Mouse (Mus musculus) MEL (cell line): Measurements from ENCODE around the gene Mavs. TPM values are rescaled to one million over a fixed set of nuclear protein-coding genes. Genes with fewer than 3 reads are reported as not detected.

Experiments used
- DNase-seq: peaks from one replicate; pipeline ENCODE4 v3.0.0; 2011; ENCODE audit warnings: low read depth, low spot score
- H3K27ac ChIP-seq: 2 replicates; pipeline ENCODE4 v1.5.1; 2012; ENCODE audit warnings: low read depth, mild to moderate bottlenecking, control low read depth, low read length, moderate library complexity; ENCODE audit not compliant: control insufficient read depth
- H3K27me3 ChIP-seq, 2 experiments: fragments of 150-350 bp in 1 of 2; sonication (generic) in 1 of 2; 2 replicates each; pipeline ENCODE4 v1.6.1; 2012; ENCODE audit warnings: low read length in 2 of 2, mild to moderate bottlenecking in 2 of 2, improper control_type of control experiment in 1 of 2, moderate library complexity in 1 of 2; ENCODE audit not compliant: insufficient read depth in 2 of 2, control insufficient read depth in 1 of 2
- H3K36me3 ChIP-seq, 2 experiments: 2 replicates each; pipeline ENCODE4 v1.6.1; 2012 to 2014; ENCODE audit warnings: low read length in 2 of 2, improper control_type of control experiment in 1 of 2, inconsistent platforms in 1 of 2, mild to moderate bottlenecking in 1 of 2; ENCODE audit not compliant: insufficient read depth in 2 of 2, control insufficient read depth in 1 of 2
- H3K4me1 ChIP-seq, 2 experiments: fragments of 150-350 bp in 1 of 2; sonication (generic) in 1 of 2; 2 replicates each; pipeline ENCODE4 v1.6.1; 2012; ENCODE audit warnings: low read length in 2 of 2, improper control_type of control experiment in 1 of 2, mild to moderate bottlenecking in 1 of 2; ENCODE audit not compliant: insufficient read depth in 2 of 2, control insufficient read depth in 1 of 2
- H3K4me3 ChIP-seq, 2 experiments: fragments of 150-350 bp in 1 of 2; sonication (generic) in 1 of 2; 2 replicates each; pipeline ENCODE4 v1.5.1; 2012; ENCODE audit warnings: low read depth in 2 of 2, low read length in 2 of 2, mild to moderate bottlenecking in 2 of 2, moderate library complexity in 2 of 2, control low read depth in 1 of 2, improper control_type of control experiment in 1 of 2; ENCODE audit not compliant: control insufficient read depth in 1 of 2, insufficient read depth in 1 of 2
- H3K79me2 ChIP-seq: 2 replicates; pipeline ENCODE4 v1.6.1; 2012; ENCODE audit warnings: mild to moderate bottlenecking, low read length, moderate library complexity; ENCODE audit not compliant: control insufficient read depth, poor library complexity, insufficient read depth
- H3K9ac ChIP-seq: 2 replicates; pipeline ENCODE4 v1.6.1; 2012; ENCODE audit warnings: low read depth, mild to moderate bottlenecking, control low read depth, low read length, moderate library complexity; ENCODE audit not compliant: control insufficient read depth, poor library complexity, severe bottlenecking
- H3K9me3 ChIP-seq: fragments of 150-350 bp; sonication (generic); replicated peaks from 2 replicates; pipeline ENCODE4 v1.6.1; 2012; ENCODE audit warnings: mild to moderate bottlenecking, low read length, improper control_type of control experiment, moderate library complexity; ENCODE audit not compliant: insufficient read depth
- CHD1 ChIP-seq: IDR thresholded peaks from 2 replicates; pipeline ENCODE4 v1.6.1; 2012; ENCODE audit warnings: low read depth, mild to moderate bottlenecking, inconsistent platforms, low read length, improper control_type of control experiment
- CHD2 ChIP-seq: IDR thresholded peaks from 2 replicates; pipeline ENCODE4 v1.6.1; 2011; ENCODE audit warnings: low read length, improper control_type of control experiment
- CTCF ChIP-seq, 3 experiments: IDR thresholded peaks in 2 of 3; conservative IDR thresholded peaks in 1 of 3; 2 replicates each; pipeline ENCODE4 v1.5.1; 2011 to 2012; ENCODE audit warnings: low read length in 3 of 3, low read depth in 2 of 3, mild to moderate bottlenecking in 2 of 3, improper control_type of control experiment in 1 of 3, inconsistent platforms in 1 of 3, mixed read lengths in 1 of 3, moderate library complexity in 1 of 3; ENCODE audit not compliant: control insufficient read depth in 1 of 3, insufficient read depth in 1 of 3, poor library complexity in 1 of 3, severe bottlenecking in 1 of 3
- E2F4 ChIP-seq: IDR thresholded peaks from 2 replicates; pipeline ENCODE4 v1.6.1; 2011; ENCODE audit warnings: low read depth, low read length, improper control_type of control experiment, borderline replicate concordance
- ELF1 ChIP-seq: IDR thresholded peaks from 2 replicates; pipeline ENCODE4 v1.6.1; 2014; ENCODE audit warnings: low read depth, mild to moderate bottlenecking, inconsistent platforms, low read length, improper control_type of control experiment, moderate library complexity
- EP300 ChIP-seq, 2 experiments: IDR thresholded peaks; 2 replicates each; pipeline ENCODE4 v1.6.1; 2011; ENCODE audit warnings: improper control_type of control experiment in 2 of 2, low read length in 2 of 2, low read depth in 1 of 2, mild to moderate bottlenecking in 1 of 2
- ETS1 ChIP-seq: IDR thresholded peaks from 2 replicates; pipeline ENCODE4 v1.6.1; 2012; ENCODE audit warnings: low read depth, mild to moderate bottlenecking, inconsistent platforms, low read length, improper control_type of control experiment, moderate library complexity
- GABPA ChIP-seq: IDR thresholded peaks from 2 replicates; pipeline ENCODE4 v1.6.1; 2012; ENCODE audit warnings: low read depth, mild to moderate bottlenecking, inconsistent platforms, low read length, improper control_type of control experiment, moderate library complexity
- GATA1 ChIP-seq: IDR thresholded peaks from 2 replicates; pipeline ENCODE4 v1.6.1; 2011; ENCODE audit warnings: low read depth, low read length, improper control_type of control experiment
- HCFC1 ChIP-seq: IDR thresholded peaks from 2 replicates; pipeline ENCODE4 v1.6.1; 2012; ENCODE audit warnings: low read depth, mild to moderate bottlenecking, inconsistent platforms, low read length, improper control_type of control experiment, moderate library complexity
- JUND ChIP-seq: IDR thresholded peaks from 2 replicates; pipeline ENCODE4 v1.6.1; 2011; ENCODE audit warnings: low read depth, mild to moderate bottlenecking, improper control_type of control experiment, low read length
- MAFK ChIP-seq: IDR thresholded peaks from 2 replicates; pipeline ENCODE4 v1.6.1; 2011; ENCODE audit warnings: low read depth, mild to moderate bottlenecking, low read length, improper control_type of control experiment, borderline replicate concordance
- MAZ ChIP-seq: IDR thresholded peaks from 2 replicates; pipeline ENCODE4 v1.6.1; 2012; ENCODE audit warnings: low read depth, mild to moderate bottlenecking, inconsistent platforms, low read length, improper control_type of control experiment
- MEF2A ChIP-seq: IDR thresholded peaks from 2 replicates; pipeline ENCODE4 v1.6.1; 2014; ENCODE audit warnings: low read depth, mild to moderate bottlenecking, inconsistent platforms, low read length, improper control_type of control experiment; ENCODE audit not compliant: poor library complexity, insufficient replicate concordance, severe bottlenecking; ENCODE audit errors: extremely low read depth
- MXI1 ChIP-seq: IDR thresholded peaks from 2 replicates; pipeline ENCODE4 v1.6.1; 2011; ENCODE audit warnings: mild to moderate bottlenecking, low read depth, low read length, improper control_type of control experiment
- MYB ChIP-seq: IDR thresholded peaks from 2 replicates; pipeline ENCODE4 v1.6.1; 2011; ENCODE audit warnings: mild to moderate bottlenecking, low read depth, low read length, improper control_type of control experiment
- MYC ChIP-seq: IDR thresholded peaks from 2 replicates; pipeline ENCODE4 v1.6.1; 2011; ENCODE audit warnings: low read depth, mild to moderate bottlenecking, low read length, improper control_type of control experiment, moderate library complexity
- NELFE ChIP-seq: IDR thresholded peaks from 2 replicates; pipeline ENCODE4 v1.6.1; 2011; ENCODE audit warnings: low read depth, low read length, improper control_type of control experiment
- POLR2A ChIP-seq, 2 experiments: IDR thresholded peaks; 2 replicates each; pipeline ENCODE4 v1.6.1; 2011 to 2012; ENCODE audit warnings: low read length in 2 of 2, mild to moderate bottlenecking in 2 of 2, control low read depth in 1 of 2, improper control_type of control experiment in 1 of 2, low read depth in 1 of 2, moderate library complexity in 1 of 2; ENCODE audit not compliant: control insufficient read depth in 1 of 2, insufficient read depth in 1 of 2, poor library complexity in 1 of 2
- POLR2AphosphoS2 ChIP-seq: IDR thresholded peaks from 2 replicates; pipeline ENCODE4 v1.6.1; 2011; ENCODE audit warnings: low read length, improper control_type of control experiment
- POLR2AphosphoS5 ChIP-seq: IDR thresholded peaks from 2 replicates; pipeline ENCODE4 v1.6.1; 2012; ENCODE audit warnings: low read depth, borderline replicate concordance, mild to moderate bottlenecking, inconsistent platforms, low read length, moderate library complexity, mixed read lengths
- RAD21 ChIP-seq: IDR thresholded peaks from 2 replicates; pipeline ENCODE4 v1.6.1; 2011; ENCODE audit warnings: mild to moderate bottlenecking, low read depth, low read length, improper control_type of control experiment
- RCOR1 ChIP-seq: IDR thresholded peaks from 2 replicates; pipeline ENCODE4 v1.6.1; 2012; ENCODE audit warnings: low read depth, mild to moderate bottlenecking, inconsistent platforms, low read length, improper control_type of control experiment
- SIN3A ChIP-seq: IDR thresholded peaks from 2 replicates; pipeline ENCODE4 v1.6.1; 2012; ENCODE audit warnings: low read length, improper control_type of control experiment, inconsistent platforms
- SMC3 ChIP-seq: IDR thresholded peaks from 2 replicates; pipeline ENCODE4 v1.6.1; 2011; ENCODE audit warnings: low read depth, low read length, improper control_type of control experiment
- TAL1 ChIP-seq: IDR thresholded peaks from 2 replicates; pipeline ENCODE4 v1.6.1; 2012; ENCODE audit warnings: mild to moderate bottlenecking, inconsistent platforms, low read length, moderate library complexity, mixed read lengths
- TBP ChIP-seq: IDR thresholded peaks from 2 replicates; pipeline ENCODE4 v1.8.0; 2011; ENCODE audit warnings: low read depth, low read length, improper control_type of control experiment
- UBTF ChIP-seq: IDR thresholded peaks from 2 replicates; pipeline ENCODE4 v1.6.1; 2012; ENCODE audit warnings: low read depth, mild to moderate bottlenecking, inconsistent platforms, low read length, improper control_type of control experiment, moderate library complexity, borderline replicate concordance; ENCODE audit not compliant: insufficient read depth
- USF1 ChIP-seq: IDR thresholded peaks from 2 replicates; pipeline ENCODE4 v1.6.1; 2014; ENCODE audit warnings: low read depth, mild to moderate bottlenecking, inconsistent platforms, low read length, improper control_type of control experiment, moderate library complexity
- ZC3H11A ChIP-seq: IDR thresholded peaks from 2 replicates; pipeline ENCODE4 v1.6.1; 2012; ENCODE audit warnings: low read depth, mild to moderate bottlenecking, inconsistent platforms, low read length, improper control_type of control experiment
- ZKSCAN1 ChIP-seq: IDR thresholded peaks from 2 replicates; pipeline ENCODE4 v1.6.1; 2012; ENCODE audit warnings: low read depth, mild to moderate bottlenecking, inconsistent platforms, low read length, improper control_type of control experiment, moderate library complexity
- ZMIZ1 ChIP-seq: IDR thresholded peaks from 2 replicates; pipeline ENCODE4 v1.6.1; 2012; ENCODE audit warnings: low read depth, mild to moderate bottlenecking, inconsistent platforms, low read length, improper control_type of control experiment, moderate library complexity
- ZNF384 ChIP-seq: IDR thresholded peaks from 2 replicates; pipeline ENCODE4 v1.6.1; 2012; ENCODE audit warnings: low read depth, mild to moderate bottlenecking, inconsistent platforms, low read length, improper control_type of control experiment
- polyA plus RNA-seq, 2 experiments: library from polyadenylated mRNA; stranded (reverse) in 1 of 2; unstranded in 1 of 2; fragments of >175 nt in 1 of 2; fragments of >200 nt in 1 of 2; gene quantifications; 2 replicates each; pipeline versions ENCODE4 v1.2.1 to v1.2.4; 2012; ENCODE audit warnings: low replicate concordance in 2 of 2, low read depth in 1 of 2; ENCODE audit not compliant: insufficient read length in 2 of 2, insufficient read depth in 1 of 2, missing spikeins in 1 of 2
- total RNA-seq: library from RNA; depleted of rRNA; stranded (reverse); fragments of 300-350 nt; gene quantifications from 2 replicates; pipeline ENCODE4 v1.2.3, GENCODE M21; 2012

The Mavs gene
- total and polyA plus RNA-seq, 3 experiments, result 21.3 to 32.1 TPM; not detected in 1

GRCm38 (mm10) chr2:131262213-131262672 is 28.4 kb downstream of the Mavs start, which contains the start of gene Pank2 (continued):
- TF ChIP-seq USF1, result no peak
- no peak for TF ChIP-seq MYC
- TF ChIP-seq HCFC1, result peak; percentile 80
- no peak for TF ChIP-seq RAD21
- no peak for TF ChIP-seq UBTF

- Histone ChIP-seq H3K27ac (peak overlapping the region; percentile 95), H3K4me3 (peak overlapping the region; percentile 77 to 83), H3K27me3 (no peaks in the 10 kb centered on the region), H3K79me2 (peaks cover 28% of the 10 kb centered on the region), H3K36me3 (peaks cover 0 to 31% of the 10 kb centered on the region in 2 experiments; a peak in 2 of 4 replicates), H3K9me3 (no peaks in the 10 kb centered on the region), H3K4me1 (peaks cover 12 to 37% of the 10 kb centered on the region in 2 experiments), H3K9ac (peak overlapping the region; percentile 98)
- peak; percentile 91 for DNase-seq
- TF ChIP-seq CHD2 (no peak), MEF2A (no peak), RCOR1 (no peak), UBTF (peak; percentile 91; the same call in 1 of the 2 replicates), POLR2A (IDR thresholded peaks at IDR 0.05; ENCODE audit: control insufficient read depth in 1 of 2, insufficient read depth in 1 of 2, low read depth in 1 of 2, low read length in 2 of 2, poor library complexity in 1 of 2) (peak in 1 of 2 experiments; percentile 28; a peak in 1 of 4 replicates), ZC3H11A (no peak), GABPA (no peak), ZKSCAN1 (no peak), ZNF384 (no peak), MYB (no peak), MAFK (no peak), TAL1 (no peak), CTCF (IDR thresholded peaks at IDR 0.05 in 2 of 3, conservative IDR thresholded peaks at IDR 0.05 in 1 of 3; ENCODE audit: control insufficient read depth in 1 of 3, insufficient read depth in 1 of 3, low read depth in 2 of 3, low read length in 3 of 3, poor library complexity in 1 of 3, severe bottlenecking in 1 of 3) (no peak), MAZ (no peak; the same call in 1 of the 2 replicates), SIN3A (peak; percentile 74), USF1 (no peak), CHD1 (0 out of 2 replicates have a peak, but pooled peaks have one; percentile 26), ETS1 (peak; percentile 71; the same call in 1 of the 2 replicates), ZMIZ1 (no peak), POLR2AphosphoS5 (no peak), JUND (no peak), SMC3 (no peak), TBP (peak; percentile 68), ELF1 (peak; percentile 48; the same call in 1 of the 2 replicates), POLR2AphosphoS2 (no peak), RAD21 (no peak), MXI1 (peak; percentile 93), EP300 (IDR thresholded peaks at IDR 0.05; ENCODE audit: low read depth in 1 of 2, low read length in 2 of 2) (peak; percentile 10 to 56; a peak in 3 of 4 replicates), NELFE (no peak), GATA1 (no peak), E2F4 (no peak)
Observed at GRCm38 (mm10) chr2:131262680-131263670, 29.1 kb downstream of the Mavs start.
